Mouse (Mus musculus): ENCODE results near the gene Ypel5. TPM values are rescaled to one million over a fixed set of nuclear protein-coding genes. Genes with fewer than 3 reads are reported as not detected.

Gene Ypel5
- total RNA-seq, 1 experiment from 2014 or later, result 159 TPM

GRCm38 (mm10) chr17:72837824-72838474 lies 1.7 kb downstream of the Ypel5 start:
- ATAC-seq (ENCODE audit: extremely low read depth, insufficient number of reproducible peaks, low FRiP score, poor library complexity, severe bottlenecking), result no peak

DNA sequence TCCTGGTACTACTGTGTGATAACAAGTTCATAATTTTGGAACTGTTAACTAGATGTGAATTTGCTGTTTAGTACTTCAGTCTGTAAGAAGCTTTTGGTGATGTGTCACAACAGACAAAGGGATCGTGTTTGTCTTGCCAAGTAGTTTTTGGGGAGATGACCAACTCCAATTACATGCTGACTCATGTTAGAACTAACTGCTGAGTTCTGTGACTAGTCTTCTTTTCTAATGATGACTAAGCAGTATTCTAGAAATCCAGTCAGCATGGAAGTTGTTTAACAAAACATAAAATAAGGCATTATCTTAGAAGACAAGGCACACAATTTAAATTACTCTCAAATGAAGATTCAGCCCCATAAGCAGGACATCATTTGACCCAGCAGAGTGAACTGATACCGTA lies 2.7 kb downstream of the Ypel5 start:
- no peak for ATAC-seq (ENCODE audit: extremely low read depth, insufficient number of reproducible peaks, low FRiP score, poor library complexity, severe bottlenecking)

DNA sequence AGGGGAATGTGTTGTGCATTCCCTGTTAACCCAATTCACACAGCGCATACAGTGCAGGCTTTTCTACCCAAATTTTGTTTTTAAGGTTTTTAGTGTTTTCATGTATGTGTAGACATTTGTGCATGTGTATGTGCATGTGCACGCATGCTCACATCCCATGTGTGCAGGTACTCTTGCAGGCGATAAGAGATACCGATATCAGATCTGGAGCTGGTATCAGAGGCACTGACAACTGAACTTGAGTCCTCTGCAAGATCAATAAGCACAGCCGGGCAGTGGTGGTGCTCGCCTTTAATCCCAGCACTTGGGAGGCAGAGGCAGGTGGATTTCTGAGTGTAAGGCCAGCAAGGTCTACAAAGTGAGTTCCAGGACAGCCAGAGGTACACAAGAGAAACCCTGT lies 8.1 kb downstream of the Ypel5 start:
- ATAC-seq (ENCODE audit: extremely low read depth, insufficient number of reproducible peaks, low FRiP score, poor library complexity, severe bottlenecking), result no peak

- ATAC-seq (ENCODE audit: extremely low read depth, insufficient number of reproducible peaks, low FRiP score, poor library complexity, severe bottlenecking), result no peak
Observed at GRCm38 (mm10) chr17:72844949-72845490, 8.8 kb downstream of the Ypel5 start.

DNA sequence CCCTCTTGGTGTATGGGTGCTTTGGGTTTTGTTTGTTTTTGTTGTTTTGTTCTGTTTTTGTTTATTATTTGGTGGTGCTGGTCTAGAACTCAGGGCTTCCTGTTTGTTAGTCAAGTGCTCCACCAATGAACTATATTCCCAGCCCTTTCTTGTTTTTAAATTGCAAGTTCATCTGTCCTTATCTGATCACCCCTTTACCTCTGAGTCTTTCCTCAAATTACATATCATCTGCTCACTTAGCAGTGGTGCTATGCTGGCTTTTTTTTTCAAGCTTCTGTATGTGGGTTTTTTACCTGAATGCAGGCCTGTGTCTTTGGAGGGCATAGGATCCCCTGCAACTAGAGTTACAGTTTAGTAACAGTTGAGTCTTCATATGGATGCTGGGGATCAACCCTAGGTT lies 9.3 kb downstream of the Ypel5 start:
- ATAC-seq (ENCODE audit: extremely low read depth, insufficient number of reproducible peaks, low FRiP score, poor library complexity, severe bottlenecking), result no peak

- ATAC-seq (ENCODE audit: extremely low read depth, insufficient number of reproducible peaks, low FRiP score, poor library complexity, severe bottlenecking), result no peak
Observed at GRCm38 (mm10) chr17:72855298-72855697, 19.0 kb downstream of the Ypel5 start.

- peak; percentile 65 for ATAC-seq (ENCODE audit: extremely low read depth, insufficient number of reproducible peaks, low FRiP score, poor library complexity, severe bottlenecking)
Observed at GRCm38 (mm10) chr17:72857677-72858633, 21.7 kb downstream of the Ypel5 start.

DNA sequence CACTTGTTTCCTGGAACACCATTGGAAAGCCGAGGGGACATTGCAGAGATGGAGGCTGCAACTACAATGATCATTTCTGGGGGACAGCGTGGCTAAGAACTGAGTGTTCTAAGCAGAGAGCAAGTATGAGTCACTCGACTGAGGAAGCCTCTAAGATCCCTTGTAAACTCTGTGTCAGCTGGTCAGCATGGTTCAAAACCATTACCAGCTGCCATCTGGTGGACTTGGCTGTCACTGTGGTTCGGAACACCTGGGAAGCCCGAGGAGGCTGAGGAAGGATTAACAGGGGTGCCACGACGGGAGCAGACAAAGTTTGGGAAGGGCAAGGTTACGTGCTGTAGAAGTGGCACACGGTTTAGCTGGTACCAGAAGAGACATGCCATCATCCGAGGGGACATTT lies 27.0 kb downstream of the Ypel5 start:
- no peak for ATAC-seq (ENCODE audit: extremely low read depth, insufficient number of reproducible peaks, low FRiP score, poor library complexity, severe bottlenecking)

- ATAC-seq (ENCODE audit: extremely low read depth, insufficient number of reproducible peaks, low FRiP score, poor library complexity, severe bottlenecking), result 0 out of 2 replicates have a peak, but pooled peaks have one; percentile 18
Observed at GRCm38 (mm10) chr17:72866624-72867245, 30.5 kb downstream of the Ypel5 start.

DNA sequence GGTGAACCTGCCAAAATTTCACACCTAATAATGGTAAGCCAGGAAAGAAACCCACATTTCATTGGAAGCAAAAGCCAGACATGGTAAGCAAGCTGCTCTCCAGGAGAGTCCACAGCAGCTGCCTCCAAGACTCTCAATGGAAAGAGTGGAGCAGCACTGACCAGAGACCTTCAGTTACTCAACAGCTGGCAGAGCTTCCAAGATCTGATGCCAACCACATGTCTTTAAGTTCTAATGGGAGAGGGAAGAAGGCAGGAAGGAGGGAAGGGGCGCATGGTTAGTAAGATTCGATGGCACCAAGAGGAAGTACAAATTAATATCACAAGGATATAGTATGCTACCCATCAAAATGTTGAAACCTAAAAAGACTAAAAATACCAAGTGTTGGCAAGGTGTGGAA lies 31.9 kb downstream of the Ypel5 start:
- no peak for ATAC-seq (ENCODE audit: extremely low read depth, insufficient number of reproducible peaks, low FRiP score, poor library complexity, severe bottlenecking)

GRCm38 (mm10) chr17:72878979-72879378 lies 42.7 kb downstream of the Ypel5 start:
- ATAC-seq (ENCODE audit: extremely low read depth, insufficient number of reproducible peaks, low FRiP score, poor library complexity, severe bottlenecking), result no peak

- no peak for ATAC-seq (ENCODE audit: extremely low read depth, insufficient number of reproducible peaks, low FRiP score, poor library complexity, severe bottlenecking)
Observed at GRCm38 (mm10) chr17:72880156-72880555, 43.9 kb downstream of the Ypel5 start.

- no peak for ATAC-seq (ENCODE audit: extremely low read depth, insufficient number of reproducible peaks, low FRiP score, poor library complexity, severe bottlenecking)
Observed at GRCm38 (mm10) chr17:72881051-72881450, 44.8 kb downstream of the Ypel5 start.

- ATAC-seq (ENCODE audit: extremely low read depth, insufficient number of reproducible peaks, low FRiP score, poor library complexity, severe bottlenecking), result no peak
Observed at GRCm38 (mm10) chr17:72881804-72882203, 45.6 kb downstream of the Ypel5 start.

- ATAC-seq (ENCODE audit: extremely low read depth, insufficient number of reproducible peaks, low FRiP score, poor library complexity, severe bottlenecking), result peak; percentile 69; the same call in 1 of the 2 replicates
Observed at GRCm38 (mm10) chr17:72889556-72890397, 53.5 kb downstream of the Ypel5 start.

DNA sequence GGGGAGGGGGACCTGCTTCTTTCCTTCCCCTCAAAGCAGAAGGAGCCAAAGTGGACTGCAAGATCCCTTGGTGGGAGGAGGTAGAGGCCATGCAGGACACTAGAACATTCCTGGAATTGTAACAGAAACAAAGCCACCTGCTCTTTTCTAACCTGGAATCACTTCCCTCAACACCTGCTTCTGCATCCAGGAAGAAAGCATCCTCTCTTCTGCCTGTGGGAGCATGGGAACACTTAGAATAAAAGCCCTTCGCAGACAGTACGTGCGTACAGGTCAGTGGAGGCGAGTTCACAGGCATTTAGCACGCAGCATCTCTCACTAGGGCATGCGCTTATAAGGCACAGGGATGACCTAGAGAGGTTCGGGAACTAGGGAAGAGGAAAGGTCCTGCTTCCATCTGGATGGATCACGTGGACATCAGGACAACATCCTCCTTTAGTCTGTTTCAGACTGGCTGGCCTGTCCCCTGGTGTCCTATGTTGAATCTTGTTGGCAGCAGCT lies 54.2 kb downstream of the Ypel5 start:
- no peak for ATAC-seq (ENCODE audit: extremely low read depth, insufficient number of reproducible peaks, low FRiP score, poor library complexity, severe bottlenecking)

DNA sequence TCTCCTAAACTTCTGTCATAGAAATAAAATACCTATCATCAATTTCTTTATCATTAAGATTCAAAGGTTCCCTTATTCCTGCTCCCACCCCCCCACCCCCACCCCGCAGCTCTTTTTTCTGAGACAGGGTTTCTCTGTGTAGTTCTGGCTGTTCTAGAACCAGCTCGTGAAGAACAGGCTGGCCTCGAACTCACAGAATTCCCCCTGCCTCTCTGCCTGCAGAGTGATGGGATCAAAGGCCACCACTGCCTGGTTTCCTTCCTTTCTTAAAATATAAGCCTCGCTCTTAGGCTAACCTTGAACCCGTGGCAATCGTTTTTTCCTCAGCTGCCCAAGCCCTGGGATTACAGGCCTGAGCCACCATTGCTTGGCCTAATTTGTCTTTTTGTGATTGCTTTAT lies 55.3 kb downstream of the Ypel5 start:
- no peak for ATAC-seq (ENCODE audit: extremely low read depth, insufficient number of reproducible peaks, low FRiP score, poor library complexity, severe bottlenecking)

- no peak for ATAC-seq (ENCODE audit: extremely low read depth, insufficient number of reproducible peaks, low FRiP score, poor library complexity, severe bottlenecking)
Observed at GRCm38 (mm10) chr17:72895506-72895905, 59.3 kb downstream of the Ypel5 start.

Data from neutrophil, adult 5-6 weeks (primary cell).